Mouse (Mus musculus): Measurements from ENCODE around the gene Gm17026.
"Not testable (repeated sequence)": the region's sequence is repeated elsewhere in the genome, so short reads cannot be mapped to it uniquely, and the experiment has no call there.

The Gm17026 gene

DNA sequence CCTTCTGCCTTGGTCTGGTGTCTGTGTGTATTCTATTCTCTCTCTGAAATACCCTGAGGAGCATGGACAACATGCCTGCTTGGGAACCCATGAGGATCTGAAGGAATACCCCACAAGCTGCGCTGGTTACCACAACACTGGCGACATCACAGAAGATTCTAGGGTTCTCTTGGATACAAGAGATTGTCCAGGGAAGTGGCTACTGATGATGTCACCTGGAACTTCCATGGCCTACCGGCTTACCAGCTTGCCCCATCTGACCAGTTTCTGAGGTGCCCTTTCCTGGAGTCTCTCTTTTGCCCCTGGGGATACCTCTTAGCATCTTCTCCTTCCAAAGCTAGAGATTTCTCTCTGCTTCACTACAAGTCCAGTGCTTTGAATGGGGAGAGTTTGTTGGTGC, at the start of gene Gm17026:
Gm17026 (minus strand) TSS at position 101 of the 400 bp plus-strand sequence.
- not testable (repeated sequence) for DNase-seq (ENCODE audit: low spot score)

DNA sequence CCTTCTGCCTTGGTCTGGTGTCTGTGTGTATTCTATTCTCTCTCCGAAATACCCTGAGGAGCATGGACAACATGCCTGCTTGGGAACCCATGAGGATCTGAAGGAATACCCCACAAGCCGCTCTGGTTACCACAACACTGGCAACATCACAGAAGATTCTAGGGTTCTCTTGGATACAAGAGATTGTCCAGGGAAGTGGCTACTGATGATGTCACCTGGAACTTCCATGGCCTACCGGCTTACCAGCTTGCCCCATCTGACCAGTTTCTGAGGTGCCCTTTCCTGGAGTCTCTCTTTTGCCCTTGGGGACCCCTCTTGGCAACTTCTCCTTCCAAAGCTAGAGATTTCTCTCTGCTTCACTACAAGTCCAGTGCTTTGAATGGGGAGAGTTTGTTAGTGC, 37.4 kb upstream of the Gm17026 start, which contains the start of gene Gm9611:
Gm9611 (minus strand) TSS at position 101 of the 400 bp plus-strand sequence.
- DNase-seq (ENCODE audit: low spot score) = not testable (repeated sequence)

DNA sequence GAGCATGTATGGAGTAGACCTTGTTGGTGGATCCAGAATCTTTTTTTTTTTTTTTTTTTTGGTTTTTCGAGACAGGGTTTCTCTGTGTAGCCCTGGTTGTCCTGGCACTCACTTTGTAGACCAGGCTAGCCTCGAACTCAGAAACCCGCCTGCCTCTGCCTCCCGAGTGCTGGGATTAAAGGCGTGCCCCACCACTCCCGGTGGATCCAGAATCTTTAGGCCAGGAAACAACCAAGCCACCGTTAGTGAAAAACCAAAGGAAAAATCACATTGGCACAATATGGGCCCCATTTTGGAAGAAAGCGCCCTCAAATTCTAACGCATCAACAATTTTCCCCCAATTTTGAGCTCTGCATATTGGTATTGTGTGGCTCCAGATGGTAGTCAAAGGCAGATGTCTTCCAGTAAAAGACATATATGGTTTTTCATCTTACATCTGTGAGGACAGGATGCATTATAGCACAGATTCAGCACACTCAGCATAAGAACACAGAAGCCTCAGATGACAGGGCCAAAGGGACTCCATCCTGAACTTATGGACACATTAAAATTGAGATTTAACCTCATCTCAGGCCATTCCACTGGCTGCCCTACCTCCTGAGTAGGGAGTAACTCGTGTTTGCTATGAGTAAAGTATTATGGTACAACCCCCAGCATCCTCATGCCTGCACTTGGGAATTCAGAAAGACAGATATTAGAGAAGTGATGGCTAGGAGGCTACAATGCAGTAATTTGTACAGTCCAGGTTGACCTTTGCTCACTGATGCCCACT, 42.9 kb downstream of the Gm17026 start:
- peak; percentile 1 for DNase-seq (ENCODE audit: low spot score)
